Mouse (Mus musculus): ENCODE measurements around the gene Grk4.
A peak's percentile ranks its signal among the peaks of the same experiment; 100 is the strongest.

The Grk4 gene

DNA sequence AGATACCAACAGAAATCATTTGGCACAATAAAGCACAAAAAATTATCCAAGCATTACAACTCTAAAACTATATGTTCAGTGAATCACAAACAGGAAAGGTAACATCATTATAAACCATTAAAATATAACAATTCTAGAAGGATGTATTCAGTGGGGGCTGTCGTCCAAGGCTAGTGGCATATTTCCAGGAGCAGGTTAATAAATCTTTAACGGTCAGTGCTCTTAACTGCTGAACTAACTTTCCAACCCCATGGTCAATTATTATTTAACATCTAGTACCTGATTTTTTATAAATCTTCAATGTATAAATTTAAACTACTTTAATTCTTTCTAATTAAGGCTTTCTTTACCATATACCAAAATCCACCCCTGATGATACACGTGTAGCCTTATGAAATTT lies 54.2 kb downstream of the Grk4 start:
- DNase-seq: peak in 1 of 2 experiments; percentile 12

DNA sequence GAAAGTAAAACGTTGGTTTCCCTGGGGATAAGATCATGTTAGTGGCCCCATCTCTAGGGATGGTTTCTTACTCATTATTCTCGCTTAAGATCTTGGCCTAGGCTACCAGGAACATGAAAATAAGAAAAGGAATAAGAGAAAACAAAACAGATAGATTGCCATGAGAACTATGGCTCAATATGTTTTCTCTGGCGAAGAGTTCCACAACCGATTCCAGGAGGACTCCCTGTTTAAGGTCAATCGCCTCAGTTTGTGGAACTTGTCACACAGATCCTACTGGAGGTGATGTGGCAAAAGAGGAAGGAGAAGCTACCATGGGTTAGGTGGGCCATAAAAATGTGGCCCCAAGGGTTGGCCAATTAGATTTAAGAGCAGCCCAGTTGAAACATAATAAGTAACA lies 54.6 kb downstream of the Grk4 start:
- no peak for DNase-seq

DNA sequence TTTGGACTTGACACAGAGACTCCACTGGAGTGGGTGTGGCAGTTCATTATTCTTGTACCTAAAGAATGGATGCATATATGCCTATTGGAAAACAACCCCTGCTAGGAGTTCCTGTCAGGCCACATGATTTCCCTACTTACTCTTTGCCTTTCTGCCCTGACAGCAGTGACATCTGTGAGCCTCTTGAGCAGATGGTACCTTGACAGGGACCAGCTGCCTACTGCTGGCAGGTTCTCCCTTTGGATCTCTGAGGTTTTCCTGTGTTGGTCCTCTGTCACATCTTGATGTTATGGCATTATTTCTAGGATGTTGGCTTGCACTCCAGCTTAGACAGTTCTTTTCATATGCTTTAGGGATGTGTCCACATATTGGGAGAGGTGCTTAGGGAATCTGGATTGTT lies 69.0 kb downstream of the Grk4 start:
- no peak for DNase-seq

DNA sequence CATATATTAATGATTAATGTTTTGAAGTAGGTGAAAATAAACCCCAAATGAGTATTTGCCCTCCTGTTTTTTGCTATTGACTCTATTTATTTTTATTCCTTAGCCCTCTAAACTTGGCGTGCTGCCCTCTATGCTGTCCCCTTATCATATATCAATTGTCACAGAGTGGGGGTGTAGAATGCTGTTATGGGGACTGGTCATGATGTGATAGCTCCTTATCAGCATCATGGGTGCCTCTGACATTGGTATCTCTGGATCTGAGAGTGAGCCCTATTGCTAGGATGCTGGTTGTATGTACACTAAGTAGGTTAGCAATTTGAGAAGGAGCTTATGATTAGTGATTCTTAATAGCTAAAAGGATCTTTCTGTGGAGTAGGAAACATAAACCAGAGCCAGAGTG lies 70.1 kb downstream of the Grk4 start:
- no peak for DNase-seq

DNA sequence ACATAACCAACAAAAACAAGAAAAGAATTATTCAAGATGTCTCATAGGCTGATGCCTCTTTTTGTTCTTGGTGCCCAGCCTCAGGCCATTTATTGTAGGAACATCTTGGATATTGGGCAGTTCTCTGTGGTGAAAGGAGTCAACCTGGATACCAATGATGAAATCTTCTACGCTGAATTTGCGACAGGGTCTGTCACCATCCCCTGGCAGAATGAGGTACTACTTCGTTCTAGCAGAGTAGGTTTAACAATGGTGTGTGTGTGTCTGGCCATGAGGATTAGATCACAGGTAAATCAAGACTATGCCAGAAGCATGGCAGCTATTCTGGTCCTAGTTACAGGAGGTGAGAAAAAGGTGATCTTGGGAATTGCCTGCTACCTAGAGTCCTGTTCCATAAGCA lies 91.3 kb downstream of the Grk4 start:
- no peak for DNase-seq

DNA sequence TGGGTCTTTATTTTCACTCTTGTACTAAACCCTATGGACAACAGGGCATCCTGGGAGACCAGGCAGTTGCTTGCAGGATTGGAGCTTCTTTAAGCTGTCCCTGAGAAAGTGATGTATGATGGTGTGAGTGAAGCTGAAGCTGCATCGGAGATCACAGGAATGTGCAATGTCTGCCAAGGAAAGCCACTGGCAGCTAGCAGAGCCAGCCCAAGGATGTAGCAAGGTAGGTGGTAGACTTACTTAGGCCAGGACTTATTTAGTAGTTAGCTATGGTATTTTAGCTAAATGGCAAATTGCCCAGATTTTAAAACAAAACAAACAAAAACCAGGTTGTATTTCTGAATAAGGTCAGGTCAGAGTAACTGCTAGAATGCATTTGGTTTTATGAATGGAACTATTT lies 98.6 kb downstream of the Grk4 start:
- DNase-seq: no peak

DNA sequence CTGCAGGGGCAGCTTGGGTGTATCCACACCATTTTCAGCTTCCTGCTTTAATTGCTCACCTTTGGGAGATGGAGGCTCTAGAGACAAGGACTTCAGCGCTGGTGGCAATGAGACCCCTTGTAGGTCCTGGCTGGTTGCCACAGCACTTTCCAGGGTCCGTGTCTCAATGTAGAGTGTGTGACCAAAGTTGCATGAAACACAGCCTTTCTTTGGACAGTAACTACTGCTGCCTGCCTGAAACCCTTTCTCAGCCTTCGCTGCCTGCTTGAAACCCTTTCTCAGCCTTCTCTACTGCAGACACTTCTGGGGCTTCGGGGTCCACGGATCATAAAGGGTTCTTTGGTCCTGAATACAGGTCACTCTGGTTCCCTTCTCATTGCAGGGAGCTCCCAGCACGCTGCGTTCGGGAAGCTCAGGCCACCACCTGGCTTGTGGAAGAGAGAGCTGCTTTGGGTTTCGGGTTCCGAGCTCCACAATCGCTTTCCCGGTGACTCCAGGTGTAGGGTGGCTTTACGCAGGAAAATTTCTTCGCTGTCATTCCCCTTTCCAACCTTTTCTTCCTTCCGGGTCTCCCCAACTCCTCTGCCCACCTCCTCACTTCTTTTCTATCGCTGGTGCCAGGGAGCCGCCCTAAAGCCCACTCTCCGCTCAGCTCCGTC lies 100.8 kb downstream of the Grk4 start:
- DNase-seq: peak in 1 of 2 experiments; percentile 5

DNA sequence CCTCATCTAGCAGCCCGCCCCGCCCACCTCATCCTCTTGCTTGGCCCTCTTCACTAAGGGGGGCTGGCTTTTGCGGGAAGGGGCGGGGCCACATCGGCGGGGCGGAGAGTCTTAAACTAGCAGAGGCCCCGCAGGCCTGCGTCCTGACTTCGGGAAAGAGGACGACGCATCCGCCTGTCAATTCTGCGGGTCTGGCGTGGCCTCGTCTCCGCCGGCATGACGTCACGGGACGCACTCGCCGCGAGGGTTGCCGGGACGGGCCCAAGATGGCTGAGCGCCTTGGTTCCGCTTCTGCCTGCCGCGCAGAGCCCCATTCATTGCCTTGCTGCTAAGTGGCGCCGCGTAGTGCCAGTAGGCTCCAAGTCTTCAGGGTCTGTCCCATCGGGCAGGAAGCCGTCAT lies 101.3 kb downstream of the Grk4 start, which contains the start of gene Htt:
TSS of gene Htt (plus strand) at position 232 of the 400 bp plus-strand sequence.
- peak; percentile 98 for DNase-seq

DNA sequence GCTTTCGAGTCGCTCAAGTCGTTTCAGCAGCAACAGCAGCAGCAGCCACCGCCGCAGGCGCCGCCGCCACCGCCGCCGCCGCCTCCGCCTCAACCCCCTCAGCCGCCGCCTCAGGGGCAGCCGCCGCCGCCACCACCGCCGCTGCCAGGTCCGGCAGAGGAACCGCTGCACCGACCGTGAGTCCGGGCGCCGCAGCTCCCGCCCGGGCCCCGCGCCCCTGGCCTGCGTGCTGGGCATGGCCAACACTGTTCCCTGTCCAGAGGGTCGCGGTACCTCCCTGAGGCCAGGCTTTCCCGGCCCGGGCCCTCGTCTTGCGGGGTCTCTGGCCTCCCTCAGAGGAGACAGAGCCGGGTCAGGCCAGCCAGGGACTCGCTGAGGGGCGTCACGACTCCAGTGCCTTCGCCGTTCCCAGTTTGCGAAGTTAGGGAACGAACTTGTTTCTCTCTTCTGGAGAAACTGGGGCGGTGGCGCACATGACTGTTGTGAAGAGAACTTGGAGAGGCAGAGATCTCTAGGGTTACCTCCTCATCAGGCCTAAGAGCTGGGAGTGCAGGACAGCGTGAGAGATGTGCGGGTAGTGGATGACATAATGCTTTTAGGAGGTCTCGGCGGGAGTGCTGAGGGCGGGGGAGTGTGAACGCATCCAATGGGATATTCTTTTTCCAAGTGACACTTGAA lies 101.9 kb downstream of the Grk4 start:
- peak; percentile 30 to 49 for DNase-seq

DNA sequence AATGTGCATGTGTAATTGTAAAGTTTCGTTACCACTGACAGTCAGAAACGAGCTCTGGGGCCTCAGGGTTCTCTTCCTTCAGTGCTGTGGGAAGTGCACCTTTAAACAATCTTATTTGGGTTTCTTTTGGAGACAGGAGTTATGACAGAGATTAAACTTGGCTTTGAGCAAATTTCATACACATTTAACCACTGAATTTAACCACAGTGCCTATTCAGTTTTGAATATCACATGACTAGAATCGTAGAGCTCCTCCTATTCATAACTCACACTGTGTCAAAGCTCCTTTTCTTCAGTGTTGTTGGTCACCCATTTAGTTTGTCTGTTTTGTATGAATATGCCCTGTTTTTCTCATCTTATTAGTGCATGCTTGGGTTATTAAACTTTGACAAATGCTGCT lies 111.6 kb downstream of the Grk4 start:
- no peak for DNase-seq

DNA sequence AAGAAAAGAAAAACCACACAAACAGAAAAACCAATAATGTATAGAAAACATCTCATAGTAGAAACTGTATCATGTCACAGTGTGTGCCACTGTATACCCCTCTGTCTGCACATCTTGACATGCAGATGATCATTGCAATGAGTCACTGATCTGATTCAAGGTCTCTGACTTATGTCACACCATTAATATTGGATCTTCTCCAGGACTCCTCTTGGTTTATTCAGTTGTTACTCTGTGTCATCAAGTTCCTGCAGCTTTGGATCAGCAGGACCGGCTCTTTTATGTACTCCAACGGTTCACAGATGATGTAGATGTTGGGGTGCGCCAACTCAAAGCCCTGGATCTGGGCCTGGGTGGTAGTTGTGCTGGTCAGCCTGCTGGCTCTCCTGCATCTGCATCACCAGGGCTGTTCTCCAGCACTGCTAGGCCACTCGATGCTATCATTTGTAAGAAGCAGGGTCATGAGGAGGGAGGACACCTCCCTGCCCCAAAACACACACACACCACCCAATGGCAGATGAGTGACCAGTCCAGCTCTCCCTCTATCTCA lies 112.6 kb downstream of the Grk4 start:
- DNase-seq: no peak

DNA sequence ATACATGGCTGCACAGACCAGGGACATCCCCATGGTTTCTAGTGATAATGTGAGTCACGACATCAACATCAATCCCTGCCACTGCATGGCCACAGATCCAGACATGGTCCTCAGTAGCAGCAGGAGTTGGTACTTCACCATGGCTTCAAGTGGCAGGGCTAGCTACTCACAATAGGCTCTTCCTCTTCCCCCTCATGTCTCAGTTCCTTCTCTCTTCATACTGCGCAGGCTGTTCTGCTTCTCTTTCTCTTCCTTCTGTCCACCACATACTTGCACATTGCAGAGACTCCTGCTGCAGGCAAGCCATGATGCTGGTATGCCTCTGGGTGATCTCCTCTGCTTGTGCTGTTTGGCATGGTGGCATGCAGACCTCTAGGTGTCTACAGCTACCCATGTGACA lies 113.2 kb downstream of the Grk4 start:
- DNase-seq: no peak

DNA sequence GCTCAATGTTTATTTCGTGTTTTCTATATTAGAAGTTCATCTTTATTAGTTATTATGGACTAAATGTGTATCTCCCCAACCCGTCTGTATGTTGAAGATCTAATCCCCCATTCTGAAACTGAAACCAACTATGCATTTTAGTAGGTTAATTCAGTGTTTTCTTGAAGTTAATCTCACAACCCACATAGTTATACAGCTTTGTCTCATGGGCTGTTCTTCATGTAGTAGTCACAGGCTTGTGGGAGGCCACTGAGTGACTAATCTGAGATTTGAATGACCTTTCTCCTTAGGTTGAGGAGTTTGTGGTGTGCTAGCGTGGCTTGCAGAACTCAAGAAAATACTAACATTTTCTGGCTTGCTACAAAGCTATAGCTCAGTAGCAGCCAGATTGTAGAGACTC lies 124.8 kb downstream of the Grk4 start:
- DNase-seq: no peak

DNA sequence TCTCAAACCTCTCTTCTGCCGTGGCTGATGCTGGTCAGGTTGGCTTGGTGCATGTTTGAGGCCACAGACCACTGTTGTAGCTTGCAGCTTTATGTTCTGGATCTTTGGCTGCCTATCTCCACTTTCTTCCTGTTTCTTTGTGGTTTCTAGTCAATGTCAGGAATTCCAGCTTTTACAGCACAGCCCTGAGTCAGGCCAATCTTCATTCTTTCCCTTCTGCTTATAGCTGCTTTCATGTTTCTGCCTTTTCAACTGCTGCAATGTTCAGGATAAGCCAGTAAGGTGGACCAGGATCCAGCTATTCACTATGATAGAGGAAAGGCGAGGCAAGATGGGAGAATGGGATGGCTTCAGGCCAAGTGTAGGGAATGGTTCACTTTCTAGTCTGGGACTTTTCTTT lies 131.0 kb downstream of the Grk4 start:
- no peak for DNase-seq

DNA sequence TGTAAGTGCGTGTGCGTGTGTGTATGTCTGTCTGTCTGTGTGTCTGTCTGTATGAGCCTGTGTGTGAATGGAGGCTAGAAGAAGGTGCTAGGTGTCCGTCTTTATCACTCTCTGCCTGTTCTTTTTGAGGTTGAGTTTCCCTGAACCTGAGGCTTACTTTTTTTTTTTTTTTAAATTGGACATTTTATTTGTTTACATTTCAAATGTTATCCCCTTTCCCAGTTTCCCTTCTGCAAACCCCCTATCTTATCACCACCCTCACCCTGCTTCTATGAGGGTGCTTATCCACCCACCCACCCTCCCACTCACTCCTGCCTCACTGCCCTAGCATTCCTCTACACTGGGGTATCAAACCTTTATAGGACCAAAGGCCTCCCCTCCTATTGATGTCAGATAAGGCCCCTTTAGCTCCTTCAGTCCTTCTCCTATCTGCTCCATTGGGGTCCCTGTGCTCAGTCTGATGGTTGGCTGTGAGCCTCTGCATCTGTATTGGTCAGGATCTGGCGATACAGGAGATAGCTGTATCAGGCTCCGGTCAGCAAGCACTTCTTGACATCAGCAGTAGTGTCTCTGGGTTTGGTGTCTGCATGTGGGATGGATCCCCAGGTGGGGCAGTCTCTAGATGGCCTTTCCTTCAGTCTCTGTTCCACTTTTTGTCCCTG lies 140.2 kb downstream of the Grk4 start:
- DNase-seq: no peak

Measured in kidney, postnatal 36 days (tissue).